Mouse (Mus musculus) kidney, postnatal 36 days (tissue): Measurements from ENCODE around the gene Spef1.

Experiments used
- DNase-seq, 2 experiments: peaks; one replicate each; pipeline ENCODE4 v3.0.0; 2021 to 2022; ENCODE audit warnings: mixed read lengths in 2 of 2

The Spef1 gene

DNA sequence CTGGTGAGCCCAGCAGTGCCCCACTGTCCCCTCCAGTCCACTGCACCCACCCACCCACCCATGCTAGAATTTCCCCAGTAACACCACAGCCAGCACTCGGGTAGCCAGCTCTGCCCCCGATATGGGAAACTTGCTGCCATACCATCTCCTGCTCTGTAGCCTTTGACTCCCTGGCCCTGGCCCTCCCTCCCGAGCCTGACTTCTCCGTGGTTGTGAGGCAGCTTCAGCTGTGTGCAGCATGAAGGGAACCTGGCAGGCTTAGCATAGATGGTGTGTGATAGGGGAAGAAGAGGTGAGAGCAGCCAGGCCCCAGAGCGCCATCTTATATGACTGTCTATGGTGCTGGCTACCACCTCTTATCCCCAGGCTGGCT, 46.6 kb downstream of the Spef1 start:
- no peak for DNase-seq

DNA sequence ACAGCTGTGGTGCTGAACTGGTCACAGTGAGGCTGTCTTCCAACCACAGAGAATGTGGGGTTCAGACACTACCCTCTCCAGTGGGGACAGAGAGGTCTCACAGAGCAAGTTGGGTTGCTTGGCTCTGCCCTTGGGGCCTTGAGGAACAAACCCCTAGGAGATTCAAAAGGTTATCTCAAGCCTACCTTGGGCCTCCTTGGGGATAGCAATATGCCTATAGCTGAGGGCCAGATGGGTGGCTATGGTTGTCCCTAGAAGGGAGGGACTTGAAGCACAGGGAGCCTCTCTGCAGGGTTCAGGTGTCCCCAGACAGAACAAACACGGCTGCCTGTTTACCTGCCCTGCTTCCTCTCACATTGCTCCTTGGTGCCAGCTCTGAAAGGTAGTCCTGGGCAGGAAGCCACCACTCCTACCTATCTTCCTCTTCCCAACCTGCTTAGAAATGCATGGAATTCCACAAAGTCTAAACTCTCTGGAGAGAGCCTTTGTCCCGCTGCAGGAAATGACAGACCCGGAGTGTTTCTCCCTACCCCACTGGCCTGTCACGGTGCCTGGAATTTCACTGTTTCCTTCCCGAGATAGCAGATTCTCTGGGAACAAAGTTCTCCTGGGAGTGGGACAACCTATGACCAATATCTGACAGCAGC, 47.1 kb downstream of the Spef1 start:
- DNase-seq: peak; percentile 39 to 53

DNA sequence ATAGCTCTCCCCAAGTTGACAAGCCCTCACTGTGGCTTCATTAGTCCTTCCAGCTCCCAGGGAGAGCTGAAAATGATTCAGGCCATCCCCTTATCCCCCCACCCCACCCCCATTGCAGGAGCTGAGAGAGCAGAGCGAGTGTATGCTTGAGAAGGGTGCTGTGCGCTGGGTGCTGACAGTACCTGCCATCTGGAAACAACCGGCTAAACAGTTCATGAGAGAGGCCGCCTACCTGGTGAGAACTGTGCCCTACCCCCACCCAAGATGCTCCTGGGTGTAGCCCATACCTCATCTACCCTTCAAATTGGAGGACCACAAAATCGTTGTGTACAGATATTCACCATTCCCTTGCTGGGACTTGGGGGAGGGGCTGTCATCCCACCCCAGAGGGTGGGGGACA, 47.8 kb downstream of the Spef1 start:
- no peak for DNase-seq

- DNase-seq: no peak
Measured at GRCm38 (mm10) chr2:131138760-131139159, 48.3 kb downstream of the Spef1 start.

DNA sequence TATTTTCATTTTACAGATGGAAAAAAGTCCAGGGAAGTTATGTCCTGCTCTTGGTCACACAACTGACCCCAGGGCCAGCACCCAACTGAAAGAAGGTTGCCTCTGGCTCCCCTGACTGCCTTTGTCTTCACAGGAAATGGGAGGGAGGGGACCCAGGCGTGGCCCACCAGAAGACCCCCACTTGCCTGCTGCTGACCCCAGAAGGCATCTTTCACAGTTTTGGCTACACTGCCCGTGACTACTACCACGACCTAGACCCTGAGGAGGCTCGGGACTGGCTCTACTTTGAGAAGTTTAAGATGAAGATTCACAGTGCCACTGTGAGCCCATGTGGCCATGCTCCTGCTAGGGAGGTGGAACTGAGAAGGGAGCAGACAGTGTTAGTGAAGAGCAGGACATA, 48.8 kb downstream of the Spef1 start:
- peak in 1 of 2 experiments; percentile 0 for DNase-seq

DNA sequence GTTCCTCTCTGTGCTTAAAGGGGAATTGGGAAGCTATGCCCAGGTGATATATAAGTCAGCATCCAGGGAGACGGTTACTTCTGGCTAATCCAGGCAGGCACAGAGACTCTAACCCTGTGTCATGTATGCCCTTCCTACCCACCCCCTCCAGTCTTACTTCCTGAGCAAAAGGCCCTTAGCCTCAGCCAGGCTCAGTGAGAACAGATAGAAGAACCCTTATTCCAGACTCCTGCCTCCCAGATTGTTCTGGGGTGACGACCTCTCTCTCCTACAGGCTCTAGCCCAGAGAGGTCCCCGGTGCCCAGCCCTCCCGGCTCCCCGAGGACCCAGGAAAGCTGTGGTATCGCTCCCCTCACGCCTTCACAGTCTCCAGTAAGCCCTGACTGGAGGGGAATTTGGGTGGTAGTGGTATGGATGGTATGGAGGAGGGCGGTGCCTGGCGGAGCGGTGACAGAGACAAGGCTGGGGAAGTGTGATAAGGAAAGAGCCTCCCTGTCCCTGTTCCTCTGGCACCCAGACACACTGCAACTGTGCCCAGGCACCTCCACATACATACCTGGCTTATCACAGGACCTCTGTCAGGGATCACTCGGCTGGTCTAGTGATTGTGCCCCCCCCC, 51.5 kb downstream of the Spef1 start:
- DNase-seq: peak in 1 of 2 experiments; percentile 1

- peak in 1 of 2 experiments; percentile 9 for DNase-seq
Measured at GRCm38 (mm10) chr2:131134826-131135400, 52.2 kb downstream of the Spef1 start.

DNA sequence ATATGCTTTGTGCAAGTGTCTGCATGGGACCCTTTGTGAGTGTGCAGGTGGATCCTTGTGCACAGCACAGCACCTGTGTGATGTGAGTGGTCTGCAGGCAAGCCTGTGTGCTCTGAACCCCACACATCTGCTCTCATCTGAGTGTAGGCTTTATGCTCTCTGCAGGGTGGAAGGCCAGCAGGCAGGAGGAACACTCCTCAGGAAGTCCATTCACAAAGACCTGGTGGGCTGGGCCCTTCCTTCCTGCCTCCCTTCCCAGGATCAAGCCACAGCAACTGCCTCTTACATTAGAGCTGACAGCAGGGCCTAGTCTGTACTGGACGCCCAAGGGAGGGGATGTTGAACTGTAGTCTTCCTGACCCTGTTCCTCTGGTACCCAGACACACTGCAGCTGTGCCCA, 52.7 kb downstream of the Spef1 start:
- DNase-seq: peak; percentile 61 to 82

DNA sequence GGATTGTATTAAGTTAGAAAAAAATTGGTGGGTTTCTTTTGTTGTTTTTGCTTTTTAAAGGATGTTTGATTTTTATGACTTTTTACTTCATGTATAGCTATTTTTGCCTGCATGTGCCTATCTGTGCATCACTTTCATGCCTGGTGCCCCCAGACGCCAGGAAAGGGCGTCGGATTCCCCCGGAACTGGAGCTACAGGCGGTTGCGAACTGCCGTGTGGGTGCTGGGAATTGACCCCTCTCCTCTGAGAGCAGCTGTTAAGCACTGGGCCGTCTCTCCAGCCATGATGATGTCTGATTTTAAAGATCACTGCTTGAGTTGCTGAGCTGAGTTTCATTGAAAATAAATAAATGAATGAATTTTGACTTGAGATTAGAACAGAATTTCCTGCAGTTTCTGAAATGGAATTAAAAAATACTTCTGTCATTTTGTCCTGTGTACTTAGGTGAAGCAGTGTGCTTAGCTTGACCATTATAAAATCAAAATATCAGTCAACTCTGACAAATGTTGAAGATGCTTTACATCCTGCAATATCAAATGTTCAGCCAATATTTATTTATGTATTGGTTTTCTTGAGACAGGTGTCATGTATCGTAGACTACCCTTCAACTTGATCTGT, 54.0 kb downstream of the Spef1 start, which contains the start of gene Gm11037:
TSS of gene Gm11037 (plus strand) at position 568 of the 618 bp plus-strand sequence.
- no peak for DNase-seq

- DNase-seq: no peak
Measured at GRCm38 (mm10) chr2:131132111-131132888, 54.8 kb downstream of the Spef1 start.

DNA sequence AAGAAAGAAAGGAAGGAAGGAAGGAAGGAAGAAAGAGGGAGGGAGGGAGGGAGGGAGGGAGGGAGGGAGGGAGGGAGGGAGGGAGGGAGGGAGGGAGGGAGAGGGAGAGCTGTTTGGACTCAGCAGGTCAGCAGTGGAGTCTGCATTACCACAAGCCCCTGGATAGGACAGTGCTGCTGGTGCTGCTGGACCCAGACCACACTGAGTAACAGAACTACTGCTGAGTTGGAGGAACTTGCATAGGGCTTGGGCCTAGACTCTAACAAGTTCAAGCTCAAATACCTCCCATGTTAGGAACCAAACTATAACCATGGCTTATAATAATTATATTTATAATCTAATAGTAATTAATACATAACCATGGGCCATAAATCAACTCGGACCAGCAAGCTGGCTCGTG, 56.2 kb downstream of the Spef1 start:
- no peak for DNase-seq

- DNase-seq: peak in 1 of 2 experiments; percentile 18
Measured at GRCm38 (mm10) chr2:131129836-131130235, 57.2 kb downstream of the Spef1 start.

GRCm38 (mm10) chr2:131128636-131129157, 58.4 kb downstream of the Spef1 start:
- DNase-seq: no peak

GRCm38 (mm10) chr2:131128211-131128610, 58.9 kb downstream of the Spef1 start:
- DNase-seq: peak in 1 of 2 experiments; percentile 29

DNA sequence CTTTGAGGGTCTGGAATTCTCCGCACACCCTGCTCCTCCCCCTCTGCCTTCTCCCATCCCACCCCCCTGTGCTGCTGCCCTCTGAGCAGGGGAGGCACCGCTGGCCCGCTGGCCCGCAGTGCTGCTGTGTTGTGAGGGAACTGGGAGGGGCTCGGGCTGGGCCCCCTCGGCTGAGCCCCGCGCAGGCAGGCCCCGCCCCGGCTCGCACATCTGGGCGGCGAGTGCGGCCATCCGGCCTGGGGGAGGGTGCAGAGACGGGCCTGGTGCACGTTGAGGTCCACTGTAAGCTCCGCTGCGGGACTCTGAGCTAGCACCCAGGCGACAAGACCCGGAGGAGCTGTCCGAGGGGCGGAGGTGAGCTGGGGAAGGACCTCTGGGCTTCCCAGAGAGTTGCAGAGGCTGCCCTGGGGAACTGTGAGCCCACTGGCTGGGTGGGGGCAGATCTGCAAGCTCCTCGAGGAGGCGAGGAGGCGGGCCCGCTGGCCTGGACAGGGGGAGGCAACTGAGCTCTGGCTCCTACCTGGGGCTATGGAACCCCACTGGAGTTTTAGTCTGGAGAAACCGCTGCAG, 59.8 kb downstream of the Spef1 start, which contains the start of gene Hspa12b:
TSS of gene Hspa12b (plus strand) at position 120 of the 570 bp plus-strand sequence.
- DNase-seq: peak; percentile 56 to 80

GRCm38 (mm10) chr2:131125964-131126815, 60.9 kb downstream of the Spef1 start:
- no peak for DNase-seq

GRCm38 (mm10) chr2:131125157-131125963, 61.7 kb downstream of the Spef1 start:
- DNase-seq: no peak

GRCm38 (mm10) chr2:131124166-131124565, 62.9 kb downstream of the Spef1 start:
- DNase-seq: peak; percentile 41 to 47
